Mouse (Mus musculus): Measurements from ENCODE around the gene Adra1b. TPM values are rescaled to one million over a fixed set of nuclear protein-coding genes. Genes with fewer than 3 reads are reported as not detected.
A peak's percentile ranks its signal among the peaks of the same experiment; 100 is the strongest.

The Adra1b gene
- polyA plus RNA-seq, 1 experiment from 2014 or later, result 4.0 TPM

- no peak overlapping the region for H3K9ac ChIP-seq (ENCODE audit: low read length)
- no peaks in the 10 kb centered on the region for H3K4me1 ChIP-seq (ENCODE audit: control insufficient read depth in 2 of 2, insufficient read depth in 2 of 2, low read length in 2 of 2)
- 59% methylated on average over 1 of the region's 1 CpGs for WGBS
- no peak overlapping the region for H3K4me3 ChIP-seq (ENCODE audit: control insufficient read depth in 1 of 2, insufficient read depth in 1 of 2, low read depth in 1 of 2, low read length in 2 of 2)
- no peak overlapping the region for H3K4me2 ChIP-seq (ENCODE audit: low read length)
- H3K9me3 ChIP-seq (ENCODE audit: control insufficient read depth, low read length), result no peaks in the 10 kb centered on the region
- no peak overlapping the region for H3K27ac ChIP-seq (replicated peaks in 1 of 2; ENCODE audit: control insufficient read depth in 1 of 2, insufficient read depth in 1 of 2, low read depth in 2 of 2, low read length in 2 of 2)
- no peaks in the 10 kb centered on the region for H3K36me3 ChIP-seq (ENCODE audit: control insufficient read depth, insufficient read depth, low read length)
- H3K27me3 ChIP-seq (ENCODE audit: control insufficient read depth, insufficient read depth, low read length), result no peaks in the 10 kb centered on the region
- ATAC-seq (ENCODE audit: insufficient number of reproducible peaks, insufficient read depth, low FRiP score, low read depth), result no peak
Observed at GRCm38 (mm10) chr11:43754568-43754967, 146.4 kb downstream of the Adra1b start.

- no peaks in the 10 kb centered on the region for H3K9me3 ChIP-seq (ENCODE audit: control insufficient read depth, low read length)
- H3K4me2 ChIP-seq (ENCODE audit: low read length), result no peak overlapping the region
- H3K36me3 ChIP-seq (ENCODE audit: control insufficient read depth, insufficient read depth, low read length), result no peaks in the 10 kb centered on the region
- no peak for ATAC-seq (ENCODE audit: insufficient number of reproducible peaks, insufficient read depth, low FRiP score, low read depth)
- peaks cover 0 to 7% of the 10 kb centered on the region in 2 experiments; a peak in 2 of 4 replicates for H3K4me1 ChIP-seq (ENCODE audit: control insufficient read depth in 2 of 2, insufficient read depth in 2 of 2, low read length in 2 of 2)
- 63% methylated on average over 2 of the region's 2 CpGs for WGBS
- no peak overlapping the region for H3K4me3 ChIP-seq (ENCODE audit: control insufficient read depth in 1 of 2, insufficient read depth in 1 of 2, low read depth in 1 of 2, low read length in 2 of 2)
- H3K9ac ChIP-seq (ENCODE audit: low read length), result no peak overlapping the region
- H3K27me3 ChIP-seq (ENCODE audit: control insufficient read depth, insufficient read depth, low read length), result no peaks in the 10 kb centered on the region
- no peak overlapping the region for H3K27ac ChIP-seq (replicated peaks in 1 of 2; ENCODE audit: control insufficient read depth in 1 of 2, insufficient read depth in 1 of 2, low read depth in 2 of 2, low read length in 2 of 2)
Observed at GRCm38 (mm10) chr11:43751542-43751941, 149.5 kb downstream of the Adra1b start.

GRCm38 (mm10) chr11:43747233-43748226 is 153.5 kb downstream of the Adra1b start, which contains the start of gene Ttc1:
Ttc1 (minus strand) TSS chr11:43748008.
- H3K36me3 ChIP-seq (ENCODE audit: control insufficient read depth, insufficient read depth, low read length), result peaks cover 28% of the 10 kb centered on the region
- WGBS, result 3% methylated on average over 47 of the region's 47 CpGs
- H3K27ac ChIP-seq (replicated peaks in 1 of 2; ENCODE audit: control insufficient read depth in 1 of 2, insufficient read depth in 1 of 2, low read depth in 2 of 2, low read length in 2 of 2), result peak within 1 kb of the TSS; percentile 41 to 50

GRCm38 (mm10) chr11:43728737-43729301 is 172.2 kb downstream of the Adra1b start:
- Histone ChIP-seq H3K4me3 (ENCODE audit: control insufficient read depth in 1 of 2, insufficient read depth in 1 of 2, low read depth in 1 of 2, low read length in 2 of 2) (no peak overlapping the region), H3K27me3 (ENCODE audit: control insufficient read depth, insufficient read depth, low read length) (no peaks in the 10 kb centered on the region), H3K4me1 (ENCODE audit: control insufficient read depth in 2 of 2, insufficient read depth in 2 of 2, low read length in 2 of 2) (no peaks in the 10 kb centered on the region; a peak in 1 of 4 replicates), H3K4me2 (ENCODE audit: low read length) (no peak overlapping the region), H3K9me3 (ENCODE audit: control insufficient read depth, low read length) (no peaks in the 10 kb centered on the region), H3K36me3 (ENCODE audit: control insufficient read depth, insufficient read depth, low read length) (peaks cover 63% of the 10 kb centered on the region), H3K27ac (replicated peaks in 1 of 2; ENCODE audit: control insufficient read depth in 1 of 2, insufficient read depth in 1 of 2, low read depth in 2 of 2, low read length in 2 of 2) (no peak overlapping the region), H3K9ac (ENCODE audit: low read length) (no peak overlapping the region)
- ATAC-seq (ENCODE audit: insufficient number of reproducible peaks, insufficient read depth, low FRiP score, low read depth), result no peak
- WGBS, result 88% methylated on average over 7 of the region's 7 CpGs

More at GRCm38 (mm10) chr11:43747233-43748226, 153.5 kb downstream of the Adra1b start, which contains the start of gene Ttc1:
- Histone ChIP-seq H3K27me3 (ENCODE audit: control insufficient read depth, insufficient read depth, low read length) (no peaks in the 10 kb centered on the region), H3K9ac (ENCODE audit: low read length) (peak within 1 kb of the TSS; percentile 79), H3K4me1 (ENCODE audit: control insufficient read depth in 2 of 2, insufficient read depth in 2 of 2, low read length in 2 of 2) (peaks cover 0 to 8% of the 10 kb centered on the region in 2 experiments; a peak in 2 of 4 replicates), H3K4me2 (ENCODE audit: low read length) (peak within 1 kb of the TSS; percentile 81), H3K9me3 (ENCODE audit: control insufficient read depth, low read length) (no peaks in the 10 kb centered on the region), H3K4me3 (ENCODE audit: control insufficient read depth in 1 of 2, insufficient read depth in 1 of 2, low read depth in 1 of 2, low read length in 2 of 2) (peak within 1 kb of the TSS; percentile 68 to 69)
- ATAC-seq (ENCODE audit: insufficient number of reproducible peaks, insufficient read depth, low FRiP score, low read depth), result peak; percentile 97

- Histone ChIP-seq H3K27ac (replicated peaks in 1 of 2; ENCODE audit: control insufficient read depth in 1 of 2, insufficient read depth in 1 of 2, low read depth in 2 of 2, low read length in 2 of 2) (no peak overlapping the region), H3K27me3 (ENCODE audit: control insufficient read depth, insufficient read depth, low read length) (no peaks in the 10 kb centered on the region), H3K4me1 (ENCODE audit: control insufficient read depth in 2 of 2, insufficient read depth in 2 of 2, low read length in 2 of 2) (no peaks in the 10 kb centered on the region; a peak in 1 of 4 replicates), H3K9ac (ENCODE audit: low read length) (no peak overlapping the region), H3K9me3 (ENCODE audit: control insufficient read depth, low read length) (no peaks in the 10 kb centered on the region), H3K36me3 (ENCODE audit: control insufficient read depth, insufficient read depth, low read length) (peaks cover 61% of the 10 kb centered on the region), H3K4me2 (ENCODE audit: low read length) (no peak overlapping the region), H3K4me3 (ENCODE audit: control insufficient read depth in 1 of 2, insufficient read depth in 1 of 2, low read depth in 1 of 2, low read length in 2 of 2) (no peak overlapping the region)
- WGBS, result 68% methylated on average over 7 of the region's 7 CpGs
- ATAC-seq (ENCODE audit: insufficient number of reproducible peaks, insufficient read depth, low FRiP score, low read depth), result no peak
Observed at GRCm38 (mm10) chr11:43727796-43728195, 173.2 kb downstream of the Adra1b start.

Other genes with a start within 250 kb of the Adra1b start
- 32.4 and 34.6 TPM in 2 replicates for gene Pwwp2a, start 219.2 kb downstream of the Adra1b start, polyA plus RNA-seq (2014; fragmentation: Nextera tagmentation; extraction: Ambion mirVana)
- 57.8 and 62.3 TPM in 2 replicates for gene Ttc1, start 153.2 kb downstream of the Adra1b start, polyA plus RNA-seq (2014; fragmentation: Nextera tagmentation; extraction: Ambion mirVana)

Measured in heart, embryonic 14.5 days (tissue).